Mouse (Mus musculus) erythroblast, embryonic 14.5 days (primary cell): ENCODE data around the gene Zyx.

Experiments
- GATA1 ChIP-seq: IDR thresholded peaks from 2 replicates; pipeline ENCODE4 v1.6.1; 2012; ENCODE audit warnings: low read length, inconsistent platforms, mixed read lengths
- TAL1 ChIP-seq: IDR thresholded peaks from 3 replicates; pipeline ENCODE4 v1.6.1; 2012; ENCODE audit warnings: low read length, inconsistent platforms, mixed read lengths

DNA sequence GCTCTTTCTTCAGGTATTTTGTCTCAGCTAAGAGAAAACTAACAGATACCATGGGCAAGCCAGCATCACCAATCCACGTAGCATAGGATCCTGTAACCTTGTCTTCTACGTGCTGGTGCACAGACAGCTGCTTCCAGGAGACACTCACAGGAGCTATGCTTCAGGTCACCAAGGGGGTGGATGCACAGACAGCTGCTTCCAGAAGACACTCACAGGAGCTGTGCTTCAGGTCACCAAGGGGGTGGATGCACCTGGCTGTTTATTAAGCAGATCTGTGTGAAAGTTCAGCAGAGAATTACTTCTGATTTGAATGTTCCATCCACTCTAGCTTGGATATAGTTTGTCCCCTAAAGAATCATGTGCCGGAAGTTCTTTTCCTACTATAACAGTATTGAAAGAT is 18.5 kb upstream of the Zyx start:
- no peak for TF ChIP-seq GATA1
- no peak for TF ChIP-seq TAL1
